Mouse (Mus musculus) thymus, postnatal 10 days (tissue): ENCODE results near the gene Rnf26.
A peak's percentile ranks its signal among the peaks of the same experiment; 100 is the strongest.

ENCODE experiments used
- DNase-seq, 2 experiments: peaks; one replicate each; pipeline ENCODE4 v3.0.0; 2021; ENCODE audit warnings: low spot score in 2 of 2

The Rnf26 gene

GRCm38 (mm10) chr9:44093612-44094503 is 19.5 kb downstream of the Rnf26 start:
- peak; percentile 84 to 90 for DNase-seq

- DNase-seq: no peak
Measured at GRCm38 (mm10) chr9:44088877-44089608, 24.3 kb downstream of the Rnf26 start.

GRCm38 (mm10) chr9:44087761-44088455 is 25.4 kb downstream of the Rnf26 start:
- no peak for DNase-seq

GRCm38 (mm10) chr9:44086960-44087359 is 26.4 kb downstream of the Rnf26 start:
- DNase-seq: no peak

GRCm38 (mm10) chr9:44085741-44086665 is 27.3 kb downstream of the Rnf26 start:
- no peak for DNase-seq

- no peak for DNase-seq
Measured at GRCm38 (mm10) chr9:44085276-44085675, 28.0 kb downstream of the Rnf26 start.

- DNase-seq: peak; percentile 42 to 63
Measured at GRCm38 (mm10) chr9:44084659-44085229, 28.6 kb downstream of the Rnf26 start.

- DNase-seq: no peak
Measured at GRCm38 (mm10) chr9:44084236-44084635, 29.1 kb downstream of the Rnf26 start.

GRCm38 (mm10) chr9:44083392-44084121 is 29.8 kb downstream of the Rnf26 start:
- DNase-seq: no peak

- DNase-seq: no peak
Measured at GRCm38 (mm10) chr9:44082266-44082665, 31.1 kb downstream of the Rnf26 start.

GRCm38 (mm10) chr9:44081581-44081980 is 31.7 kb downstream of the Rnf26 start:
- no peak for DNase-seq

GRCm38 (mm10) chr9:44080953-44081352 is 32.4 kb downstream of the Rnf26 start:
- DNase-seq: no peak

- no peak for DNase-seq
Measured at GRCm38 (mm10) chr9:44079997-44080780, 33.1 kb downstream of the Rnf26 start.

- DNase-seq: no peak
Measured at GRCm38 (mm10) chr9:44078955-44079756, 34.2 kb downstream of the Rnf26 start.

- no peak for DNase-seq
Measured at GRCm38 (mm10) chr9:44078136-44078797, 35.0 kb downstream of the Rnf26 start.

GRCm38 (mm10) chr9:44077266-44077910 is 35.9 kb downstream of the Rnf26 start:
- DNase-seq: no peak

- DNase-seq: peak; percentile 37 to 59
Measured at GRCm38 (mm10) chr9:44076764-44077120, 36.6 kb downstream of the Rnf26 start.
